Mouse (Mus musculus) intestine, embryonic 14.5 days (tissue): ENCODE data around the gene Marcksl1. TPM values are rescaled to one million over a fixed set of nuclear protein-coding genes. Genes with fewer than 3 reads are reported as not detected.
A peak's percentile ranks its signal among the peaks of the same experiment; 100 is the strongest.

Experiments
- ATAC-seq: fragments of 200-750 bp; cut with Nextera tagmentation; replicated peaks from 2 replicates; pipeline ENCODE4 v1.8.0; 2017; ENCODE audit warnings: low read depth, moderate number of reproducible peaks, moderate TSS enrichment, moderate library complexity; ENCODE audit not compliant: low FRiP score, low TSS enrichment
- DNase-seq: peaks from one replicate; pipeline ENCODE4 v3.0.0-alpha.2; 2018; ENCODE audit warnings: low spot score
- H3K27ac ChIP-seq: fragments of 300-500 bp; sonication (generic); 2 replicates; pipeline ENCODE4 v1.5.1; 2014; ENCODE audit warnings: low read depth, mild to moderate bottlenecking, control low read depth
- H3K27me3 ChIP-seq: fragments of 300-500 bp; sonication (generic); replicated peaks from 2 replicates; pipeline ENCODE4 v1.6.1; 2014; ENCODE audit warnings: low read length, control low read depth; ENCODE audit not compliant: control insufficient read depth, insufficient read depth
- H3K36me3 ChIP-seq: fragments of 300-500 bp; sonication (generic); 2 replicates; pipeline ENCODE4 v1.6.1; 2014; ENCODE audit warnings: low read length, control low read depth; ENCODE audit not compliant: control insufficient read depth, insufficient read depth
- H3K4me1 ChIP-seq: fragments of 300-500 bp; sonication (generic); replicated peaks from 2 replicates; pipeline ENCODE4 v1.6.1; 2014; ENCODE audit warnings: low read length, control low read depth, mixed read lengths; ENCODE audit not compliant: control insufficient read depth, insufficient read depth
- H3K4me2 ChIP-seq: fragments of 300-500 bp; sonication (generic); 2 replicates; pipeline ENCODE4 v1.6.1; 2014; ENCODE audit warnings: low read length
- H3K4me3 ChIP-seq: fragments of 300-500 bp; sonication (generic); 2 replicates; pipeline ENCODE4 v1.5.1; 2014; ENCODE audit warnings: low read depth, low read length, control low read depth, mixed read lengths
- H3K9ac ChIP-seq: fragments of 300-500 bp; sonication (generic); 2 replicates; pipeline ENCODE4 v1.6.1; 2014; ENCODE audit warnings: mild to moderate bottlenecking, low read length
- H3K9me3 ChIP-seq: fragments of 300-500 bp; sonication (generic); 2 replicates; pipeline ENCODE4 v1.6.1; 2016; ENCODE audit warnings: low read length, control low read depth; ENCODE audit not compliant: control insufficient read depth
- WGBS: fragments of 180-500 bp; shearing (Covaris S2); extraction: QIAGEN DNeasy Blood & Tissue Kit; methylation state at CpG from one replicate; pipeline ENCODE4 v1.1.7; 2014; 5-methylcytosine and 5-hydroxymethylcytosine counted together
- polyA plus RNA-seq: library from polyadenylated mRNA; unstranded; fragments of >200 nt; fragmentation: Nextera tagmentation; extraction: Ambion mirVana; gene quantifications from 2 replicates; pipeline ENCODE4 v1.2.1, GENCODE M21; 2014

The Marcksl1 gene
- polyA plus RNA-seq, 1 experiment from 2014 or later: 595 TPM

DNA sequence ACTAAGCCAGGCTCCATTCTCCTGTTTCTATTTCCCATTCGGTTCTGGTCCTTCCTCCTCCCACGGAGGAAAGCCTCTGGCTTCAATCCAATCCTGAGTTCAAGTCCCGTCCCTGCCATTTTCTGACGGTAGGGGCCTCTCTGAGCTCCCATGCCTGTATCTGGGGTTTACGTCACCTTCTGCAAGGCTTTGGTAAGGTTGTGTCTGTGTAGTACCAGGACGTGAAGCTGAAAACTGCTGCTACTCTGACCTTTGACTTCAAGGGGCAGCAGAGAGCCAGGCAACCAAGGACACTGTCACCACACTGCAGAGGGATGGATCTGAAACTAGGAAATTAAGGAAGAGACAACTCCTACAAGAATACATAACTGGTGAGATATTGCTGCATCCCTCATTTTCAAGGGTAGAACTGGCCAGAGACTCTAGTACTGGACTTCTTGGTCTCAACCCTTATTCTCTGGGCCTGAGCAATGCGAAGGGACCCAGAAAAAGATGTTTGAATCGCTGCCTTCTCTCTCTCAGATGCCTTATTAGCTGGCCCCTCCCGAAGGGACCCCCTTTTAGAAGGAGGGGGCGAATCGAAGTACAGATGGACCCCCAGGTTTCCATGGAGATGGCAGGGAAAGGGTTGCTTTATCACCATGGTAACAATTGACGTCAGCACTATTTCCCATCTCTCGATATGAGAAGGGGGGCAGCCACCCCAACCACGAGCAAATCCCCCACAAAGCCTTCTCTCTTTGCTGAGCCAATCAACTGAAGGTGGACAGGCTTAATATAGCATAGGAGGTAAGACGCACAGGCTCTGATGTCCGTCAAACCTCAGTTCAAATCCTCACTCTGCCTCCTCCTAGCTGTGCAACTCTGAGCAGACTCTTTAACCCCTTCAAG is 17.5 kb upstream of the Marcksl1 start:
- Histone ChIP-seq H3K9ac (0 out of 2 replicates have a peak overlapping the region, but pooled peaks have one; percentile 3), H3K4me2 (peak overlapping the region; percentile 26), H3K27me3 (peaks cover 18% of the 10 kb centered on the region), H3K9me3 (no peaks in the 10 kb centered on the region), H3K36me3 (no peaks in the 10 kb centered on the region), H3K4me3 (no peak overlapping the region), H3K27ac (0 out of 2 replicates have a peak overlapping the region, but pooled peaks have one; percentile 22), H3K4me1 (peaks cover 20% of the 10 kb centered on the region)
- DNase-seq (no peak), ATAC-seq (no peak)
- 36% methylated on average over 16 of the region's 16 CpGs for WGBS

DNA sequence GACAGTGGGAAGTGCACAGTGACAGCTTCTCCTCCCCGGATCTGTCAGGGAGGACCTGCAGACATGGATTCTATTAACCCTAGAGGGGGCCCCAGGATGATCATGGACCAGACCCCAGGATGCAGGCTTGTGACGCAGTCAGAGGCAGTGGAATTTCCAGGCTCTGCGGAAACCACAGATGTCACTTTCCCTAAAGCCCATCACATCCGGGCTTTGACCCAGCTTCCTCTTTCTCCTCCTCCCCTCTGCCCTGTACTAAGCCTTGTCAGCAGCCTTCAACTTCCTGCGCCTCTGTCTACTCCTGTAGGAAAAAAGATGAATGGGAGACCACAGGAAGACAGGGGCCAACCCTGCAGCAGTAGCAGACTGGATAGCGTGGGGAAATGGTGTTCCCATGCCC is 16.8 kb upstream of the Marcksl1 start:
- no peak overlapping the region for H3K4me3 ChIP-seq
- no peaks in the 10 kb centered on the region for H3K36me3 ChIP-seq
- H3K9me3 ChIP-seq: no peaks in the 10 kb centered on the region
- H3K27me3 ChIP-seq: peaks cover 11% of the 10 kb centered on the region
- DNase-seq (no peak), ATAC-seq (no peak)
- H3K4me2 ChIP-seq: peak overlapping the region; percentile 26
- 0 out of 2 replicates have a peak overlapping the region, but pooled peaks have one; percentile 3 for H3K9ac ChIP-seq
- peak overlapping the region; percentile 29; the same call in 1 of the 2 replicates for H3K27ac ChIP-seq
- 26% methylated on average over 6 of the region's 6 CpGs for WGBS
- H3K4me1 ChIP-seq: peaks cover 14% of the 10 kb centered on the region

DNA sequence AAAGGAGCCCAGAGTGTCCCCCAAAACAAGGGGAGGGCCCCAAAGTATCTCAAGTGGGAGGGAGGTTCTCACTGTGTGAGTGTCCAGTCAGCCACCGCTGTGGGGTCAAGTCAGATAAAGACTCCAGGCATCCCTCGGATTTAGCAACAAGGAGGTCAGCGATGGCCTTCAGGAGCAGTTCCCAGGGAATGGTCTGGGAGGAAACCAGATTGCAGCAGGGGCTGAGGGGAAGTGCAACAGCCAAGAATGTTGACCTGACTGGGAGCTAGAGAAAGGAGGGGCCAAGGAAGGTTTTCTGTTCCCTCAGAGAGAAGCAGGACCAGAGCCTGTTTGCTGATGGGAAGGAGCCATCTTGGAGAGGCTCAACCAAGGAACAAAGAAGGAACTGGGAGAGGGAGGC is 14.4 kb upstream of the Marcksl1 start:
- H3K9ac ChIP-seq: no peak overlapping the region
- ATAC-seq: no peak
- WGBS: 61% methylated on average over 3 of the region's 3 CpGs
- H3K4me2 ChIP-seq: no peak overlapping the region
- no peaks in the 10 kb centered on the region for H3K9me3 ChIP-seq
- H3K27ac ChIP-seq: no peak overlapping the region
- DNase-seq: no peak
- H3K27me3 ChIP-seq: no peaks in the 10 kb centered on the region
- H3K4me1 ChIP-seq: peaks cover 24% of the 10 kb centered on the region; the same call in 1 of the 2 replicates
- no peaks in the 10 kb centered on the region for H3K36me3 ChIP-seq
- no peak overlapping the region for H3K4me3 ChIP-seq

DNA sequence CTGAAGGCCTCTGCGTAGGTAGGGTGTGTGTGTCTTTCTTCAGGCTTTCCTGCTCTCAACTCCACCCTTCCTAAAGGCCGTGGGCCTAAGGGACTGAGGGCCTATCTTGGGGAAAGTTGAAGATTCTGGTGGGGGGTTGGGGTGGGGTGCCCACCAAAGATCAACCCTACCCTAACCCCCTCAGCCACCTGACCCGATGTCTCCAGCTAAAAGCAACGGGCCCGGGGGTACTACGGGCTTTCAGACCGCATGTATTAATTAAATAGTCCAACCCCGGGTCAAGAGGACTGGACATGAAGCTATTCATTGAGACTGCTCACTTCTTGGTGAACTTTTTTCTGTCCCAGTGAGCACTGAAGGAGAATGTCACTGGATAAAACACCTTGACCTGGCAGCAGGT is 13.4 kb upstream of the Marcksl1 start:
- DNase-seq (no peak), ATAC-seq (no peak)
- H3K4me1 ChIP-seq: peaks cover 24% of the 10 kb centered on the region; the same call in 1 of the 2 replicates
- peak overlapping the region; percentile 49; the same call in 1 of the 2 replicates for H3K4me3 ChIP-seq
- H3K27ac ChIP-seq: peak overlapping the region; percentile 91
- peak overlapping the region; percentile 57; the same call in 1 of the 2 replicates for H3K9ac ChIP-seq
- H3K9me3 ChIP-seq: no peaks in the 10 kb centered on the region
- WGBS: 85% methylated on average over 8 of the region's 8 CpGs
- peak overlapping the region; percentile 67 for H3K4me2 ChIP-seq
- H3K36me3 ChIP-seq: no peaks in the 10 kb centered on the region
- H3K27me3 ChIP-seq: no peaks in the 10 kb centered on the region

DNA sequence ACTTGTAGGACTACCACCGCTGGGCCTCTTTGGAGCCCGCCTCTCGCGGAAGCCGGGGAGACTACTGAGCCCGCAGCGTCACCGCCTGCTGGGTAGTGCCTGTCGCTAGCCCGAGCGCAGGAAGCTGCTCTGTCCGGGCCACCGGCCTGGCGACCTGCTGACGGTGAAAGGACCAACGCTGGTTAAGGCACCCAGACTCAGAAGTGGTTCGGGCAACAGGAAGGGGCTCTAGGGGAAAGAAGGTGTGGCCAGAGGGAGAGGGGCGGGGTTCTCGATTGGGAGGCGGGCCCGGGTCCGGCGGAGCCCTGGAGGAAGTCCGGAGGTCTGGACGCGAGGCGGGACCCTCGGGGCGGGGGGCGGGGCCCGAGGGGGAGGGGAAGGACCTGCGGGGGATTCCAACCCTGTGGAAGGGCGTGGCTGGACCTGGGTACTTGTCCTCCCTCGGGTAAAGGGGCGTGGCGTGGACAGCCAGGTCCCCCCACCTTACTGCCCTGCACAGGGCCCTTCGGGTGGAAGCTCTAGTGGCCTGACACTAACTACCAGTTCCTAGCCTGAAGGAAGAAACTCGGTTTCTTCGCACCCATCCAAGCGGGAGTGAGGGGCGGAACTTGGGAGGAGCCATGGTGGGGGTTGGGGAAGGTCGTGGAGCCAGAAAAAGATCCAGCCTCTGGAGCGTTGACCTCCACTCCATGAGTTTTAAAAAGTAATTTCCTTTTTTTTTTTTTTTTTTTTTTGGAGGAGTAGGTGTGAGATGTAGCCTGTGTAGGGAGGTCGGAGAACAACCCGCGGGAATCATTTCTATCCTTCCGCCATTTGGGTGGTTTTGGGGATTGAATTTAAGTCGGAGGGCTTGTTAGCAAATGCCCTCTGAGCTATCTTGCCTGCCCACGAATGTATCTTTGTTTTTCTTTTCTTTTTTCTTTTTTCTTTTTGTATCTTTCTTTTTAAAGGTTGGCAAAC is 12.5 kb upstream of the Marcksl1 start:
- WGBS: 2% methylated on average over 45 of the region's 49 CpGs
- H3K9me3 ChIP-seq: no peaks in the 10 kb centered on the region
- DNase-seq (peak; percentile 97), ATAC-seq (peak; percentile 89)
- H3K4me3 ChIP-seq: peak overlapping the region; percentile 49
- peaks cover 24% of the 10 kb centered on the region; the same call in 1 of the 2 replicates for H3K4me1 ChIP-seq
- peak overlapping the region; percentile 57 for H3K9ac ChIP-seq
- H3K36me3 ChIP-seq: no peaks in the 10 kb centered on the region
- H3K27ac ChIP-seq: peak overlapping the region; percentile 91
- no peaks in the 10 kb centered on the region for H3K27me3 ChIP-seq
- H3K4me2 ChIP-seq: peak overlapping the region; percentile 67

DNA sequence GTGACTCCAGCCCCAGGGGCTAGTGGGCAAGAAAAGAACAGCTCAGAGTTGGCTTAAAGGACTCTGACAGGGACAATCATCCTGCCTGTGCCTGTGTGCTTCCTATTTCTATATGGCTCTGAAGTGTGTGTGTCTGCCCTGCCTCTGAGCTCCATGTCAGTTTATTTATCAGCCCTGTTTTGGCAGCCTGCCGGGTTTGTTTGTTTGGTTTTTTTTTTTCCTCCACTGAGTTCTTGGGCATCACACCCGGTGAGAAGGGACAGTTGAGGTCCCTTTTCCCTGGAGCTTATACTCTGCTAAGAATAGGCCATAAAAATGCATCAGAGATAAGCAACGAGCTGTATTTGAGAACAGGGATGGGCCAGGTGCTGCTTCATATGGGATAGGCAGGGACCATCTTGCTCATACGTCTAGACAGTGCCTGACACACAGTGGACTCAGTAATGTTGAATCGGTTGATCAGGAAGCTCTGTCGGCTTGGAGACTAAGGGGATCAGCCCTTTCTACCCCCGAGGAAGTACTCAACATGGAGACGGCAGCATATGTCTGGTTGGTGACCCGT is 11.0 kb upstream of the Marcksl1 start:
- peaks cover 18% of the 10 kb centered on the region; the same call in 1 of the 2 replicates for H3K4me1 ChIP-seq
- H3K4me2 ChIP-seq: no peak overlapping the region
- WGBS: 49% methylated on average over 9 of the region's 9 CpGs
- no peaks in the 10 kb centered on the region for H3K27me3 ChIP-seq
- no peaks in the 10 kb centered on the region for H3K9me3 ChIP-seq
- H3K36me3 ChIP-seq: no peaks in the 10 kb centered on the region
- DNase-seq (no peak), ATAC-seq (no peak)
- peak overlapping the region; percentile 59 for H3K27ac ChIP-seq
- no peak overlapping the region for H3K9ac ChIP-seq
- H3K4me3 ChIP-seq: no peak overlapping the region

DNA sequence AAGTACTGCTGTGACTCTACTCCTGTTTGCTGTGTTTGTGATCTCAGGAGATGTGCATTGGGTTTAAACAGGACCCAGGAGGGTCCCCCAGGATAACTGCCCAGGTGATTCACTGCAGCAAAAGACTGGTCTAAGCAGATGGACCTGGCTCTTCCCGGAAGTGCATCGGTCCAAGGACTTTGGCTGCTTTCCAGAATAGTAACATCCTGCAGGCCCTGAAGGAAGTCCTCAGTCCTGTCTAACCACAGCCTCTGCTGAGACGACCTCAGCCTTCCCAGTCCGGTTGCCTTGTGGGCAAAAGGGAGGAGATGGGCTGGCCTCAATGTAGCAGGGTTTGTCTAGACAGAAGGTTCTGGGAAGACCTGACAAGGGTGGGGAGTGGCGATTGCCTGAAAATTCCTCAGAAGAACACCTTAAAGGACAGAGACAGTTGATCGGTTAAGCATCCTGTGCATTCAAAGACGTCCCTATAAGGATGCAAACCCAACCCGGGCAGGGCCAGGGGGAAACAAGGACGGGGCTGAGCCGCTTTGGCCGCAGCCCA is 10.4 kb upstream of the Marcksl1 start:
- 54% methylated on average over 11 of the region's 11 CpGs for WGBS
- no peak for ATAC-seq
- H3K4me2 ChIP-seq: no peak overlapping the region
- no peak overlapping the region for H3K4me3 ChIP-seq
- no peak overlapping the region for H3K9ac ChIP-seq
- H3K27ac ChIP-seq: peak overlapping the region; percentile 59
- no peaks in the 10 kb centered on the region for H3K36me3 ChIP-seq
- H3K4me1 ChIP-seq: peaks cover 18% of the 10 kb centered on the region; the same call in 1 of the 2 replicates
- H3K9me3 ChIP-seq: no peaks in the 10 kb centered on the region
- no peaks in the 10 kb centered on the region for H3K27me3 ChIP-seq
- DNase-seq: no peak

DNA sequence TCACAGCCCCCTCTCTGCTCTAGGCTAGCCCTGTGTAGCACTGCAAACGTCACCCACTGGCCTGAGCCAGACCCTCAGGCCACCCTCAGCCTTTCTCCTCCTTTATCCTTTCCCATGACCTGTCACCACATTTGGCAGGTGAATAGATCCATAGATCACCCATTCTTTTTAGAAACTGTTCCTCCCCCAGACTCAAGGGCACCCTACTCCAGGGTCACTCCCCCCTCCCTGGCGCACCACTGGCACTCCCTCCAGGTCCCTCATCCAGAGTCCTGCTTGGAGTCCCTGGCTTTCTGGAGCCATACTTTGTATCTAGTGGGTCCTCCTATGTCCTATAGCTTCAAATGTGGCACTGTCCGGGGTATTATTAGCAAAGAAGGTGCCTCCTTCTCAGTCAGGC is 7.9 kb upstream of the Marcksl1 start:
- H3K9me3 ChIP-seq: no peaks in the 10 kb centered on the region
- H3K4me2 ChIP-seq: no peak overlapping the region
- no peaks in the 10 kb centered on the region for H3K36me3 ChIP-seq
- no peak for ATAC-seq
- no peak for DNase-seq
- H3K9ac ChIP-seq: no peak overlapping the region
- no peak overlapping the region for H3K27ac ChIP-seq
- H3K4me3 ChIP-seq: no peak overlapping the region
- 78% methylated on average over 3 of the region's 3 CpGs for WGBS
- peaks cover 16% of the 10 kb centered on the region; the same call in 1 of the 2 replicates for H3K4me1 ChIP-seq
- H3K27me3 ChIP-seq: no peaks in the 10 kb centered on the region
